Mouse (Mus musculus): ENCODE data around the gene Coa7.
A peak's percentile ranks its signal among the peaks of the same experiment; 100 is the strongest.

Gene Coa7

GRCm38 (mm10) chr4:108327730-108328484 lies at the start of gene Coa7:
TSS of gene Coa7 (plus strand) at chr4:108328140.
- peak; percentile 98 for DNase-seq

GRCm38 (mm10) chr4:108300266-108300665 lies 27.7 kb upstream of the Coa7 start:
- DNase-seq: peak; percentile 13

GRCm38 (mm10) chr4:108300670-108301373 lies 27.1 kb upstream of the Coa7 start, which contains the start of gene Zyg11b:
TSS of gene Zyg11b (minus strand) at chr4:108301096.
- DNase-seq: peak; percentile 92

- no peak for DNase-seq
Measured at GRCm38 (mm10) chr4:108302296-108302890, 25.5 kb upstream of the Coa7 start.

- no peak for DNase-seq
Measured at GRCm38 (mm10) chr4:108310706-108311105, 17.2 kb upstream of the Coa7 start.

GRCm38 (mm10) chr4:108314041-108314440 lies 13.9 kb upstream of the Coa7 start:
- no peak for DNase-seq

GRCm38 (mm10) chr4:108317656-108318605 lies 10.0 kb upstream of the Coa7 start:
- no peak for DNase-seq

GRCm38 (mm10) chr4:108318649-108319615 lies 9.0 kb upstream of the Coa7 start:
- DNase-seq: no peak

- DNase-seq: no peak
Measured at GRCm38 (mm10) chr4:108319747-108320146, 8.2 kb upstream of the Coa7 start.

- no peak for DNase-seq
Measured at GRCm38 (mm10) chr4:108320627-108321380, 7.1 kb upstream of the Coa7 start.

GRCm38 (mm10) chr4:108323588-108323987 lies 4.4 kb upstream of the Coa7 start:
- DNase-seq: no peak

- peak; percentile 26 for DNase-seq
Measured at GRCm38 (mm10) chr4:108327071-108327579, 815 bp upstream of the Coa7 start.

GRCm38 (mm10) chr4:108329840-108330239 lies 1.9 kb downstream of the Coa7 start:
- DNase-seq: no peak

- DNase-seq: no peak
Measured at GRCm38 (mm10) chr4:108332041-108332440, 4.1 kb downstream of the Coa7 start.

- no peak for DNase-seq
Measured at GRCm38 (mm10) chr4:108335413-108335812, 7.5 kb downstream of the Coa7 start.

- DNase-seq: no peak
Measured at GRCm38 (mm10) chr4:108336765-108337164, 8.8 kb downstream of the Coa7 start.

GRCm38 (mm10) chr4:108337817-108338216 lies 9.9 kb downstream of the Coa7 start:
- DNase-seq: no peak

- no peak for DNase-seq
Measured at GRCm38 (mm10) chr4:108338321-108338733, 10.4 kb downstream of the Coa7 start.

GRCm38 (mm10) chr4:108338811-108339210 lies 10.9 kb downstream of the Coa7 start:
- DNase-seq: no peak

- DNase-seq: peak; percentile 71
Measured at GRCm38 (mm10) chr4:108339277-108339690, 11.3 kb downstream of the Coa7 start.

All from lung, postnatal 14 days (tissue).